9 mouse cellular contexts compared by ENCODE assay signal in the genomic region with DNA sequence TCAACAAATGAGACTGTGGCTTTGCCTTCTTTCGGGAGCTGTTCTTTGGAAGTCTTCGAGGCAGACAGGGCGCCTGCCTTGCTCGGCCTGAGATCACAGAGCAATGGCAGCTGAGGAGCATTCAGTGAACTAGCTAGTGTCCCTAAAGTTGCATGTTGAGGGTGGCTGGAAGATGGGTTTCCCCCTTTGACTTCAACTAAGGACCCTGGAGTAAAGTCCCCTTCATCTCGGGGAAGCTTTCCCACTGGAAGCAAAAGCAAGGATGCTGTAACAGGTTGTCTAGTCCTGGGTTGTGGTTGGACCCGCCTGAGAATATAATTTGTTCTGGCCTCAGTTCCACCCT.
A peak's percentile ranks its signal among the peaks of the same experiment; 100 is the strongest.
DNase-seq lines count a peak whose midpoint lies in the region; ATAC-seq lines count a peak whose summit lies in the region.
"Had no signal": no experiment of that assay in that cellular context is flagged by ENCODE, and none has a peak within 500 bp of the region (broad histone marks: within the 10 kb centered on the region; RNA-seq: fewer than 3 reads in every experiment).

No protein-coding gene starts in this region.

- peaks cover 26% of the 10 kb centered on the region for H3K27me3 ChIP-seq in liver, embryonic 11.5 days (replicated peaks; ENCODE audit: control insufficient read depth, insufficient read depth, low read length)
- peaks cover 34% of the 10 kb centered on the region for H3K27me3 ChIP-seq in forebrain, embryonic 10.5 days (ENCODE audit: poor library complexity, severe bottlenecking)
- peaks cover 19% of the 10 kb centered on the region for H3K27me3 ChIP-seq in intestine, embryonic 15.5 days (replicated peaks)
- peaks cover 21% of the 10 kb centered on the region for H3K27me3 ChIP-seq in neural tube, embryonic 13.5 days

- peak overlapping the region; percentile 82 for H3K4me2 ChIP-seq in liver, embryonic 11.5 days
- peak overlapping the region; percentile 99 for H3K4me2 ChIP-seq in intestine, embryonic 15.5 days (replicated peaks)
- peak overlapping the region; percentile 99 for H3K4me2 ChIP-seq in neural tube, embryonic 13.5 days

- peaks cover 3% of the 10 kb centered on the region; the same call in 1 of the 2 replicates for H3K4me1 ChIP-seq in liver, embryonic 11.5 days (replicated peaks; ENCODE audit: control insufficient read depth, insufficient read depth, low read length)
- H3K4me1 ChIP-seq in forebrain, embryonic 10.5 days: peaks cover 41% of the 10 kb centered on the region
- H3K4me1 ChIP-seq in intestine, embryonic 15.5 days (replicated peaks): peaks cover 2% of the 10 kb centered on the region; the same call in 1 of the 2 replicates
- H3K4me1 ChIP-seq in neural tube, embryonic 13.5 days (replicated peaks): peaks cover 23% of the 10 kb centered on the region

- H3K9me3 ChIP-seq in liver, embryonic 11.5 days (ENCODE audit: control insufficient read depth, low read length): no peaks in the 10 kb centered on the region
- no peaks in the 10 kb centered on the region; the same call in 1 of the 2 replicates for H3K9me3 ChIP-seq in forebrain, embryonic 10.5 days
- H3K9me3 ChIP-seq in intestine, embryonic 15.5 days: no peaks in the 10 kb centered on the region
- no peaks in the 10 kb centered on the region for H3K9me3 ChIP-seq in neural tube, embryonic 13.5 days

- ATAC-seq in liver, embryonic 11.5 days (replicated peaks; ENCODE audit: low FRiP score): no peak
- ATAC-seq in intestine, embryonic 15.5 days: no peak
- no peak for ATAC-seq in neural tube, embryonic 13.5 days (ENCODE audit: low read depth)

- H3K36me3 ChIP-seq in liver, embryonic 11.5 days (ENCODE audit: control insufficient read depth, insufficient read depth, low read length): no peaks in the 10 kb centered on the region
- no peaks in the 10 kb centered on the region for H3K36me3 ChIP-seq in forebrain, embryonic 10.5 days (replicated peaks)
- no peaks in the 10 kb centered on the region for H3K36me3 ChIP-seq in intestine, embryonic 15.5 days
- no peaks in the 10 kb centered on the region for H3K36me3 ChIP-seq in neural tube, embryonic 13.5 days

- 18% methylated on average over 6 of the region's 6 CpGs for WGBS in liver, embryonic 11.5 days
- 10% methylated on average over 6 of the region's 6 CpGs for WGBS in forebrain, embryonic 10.5 days
- WGBS in intestine, embryonic 15.5 days: 15% methylated on average over 6 of the region's 6 CpGs
- 19% methylated on average over 6 of the region's 6 CpGs for WGBS in neural tube, embryonic 13.5 days

- H3K4me3 ChIP-seq in liver, embryonic 11.5 days (ENCODE audit: low read depth, low read length): peak overlapping the region; percentile 55
- H3K4me3 ChIP-seq in forebrain, embryonic 10.5 days: peak overlapping the region; percentile 78
- H3K4me3 ChIP-seq in intestine, embryonic 15.5 days (replicated peaks): peak overlapping the region; percentile 59
- H3K4me3 ChIP-seq in neural tube, embryonic 13.5 days: peak overlapping the region; percentile 57

- no peak overlapping the region for H3K9ac ChIP-seq in liver, embryonic 11.5 days (ENCODE audit: low read depth, low read length)
- peak overlapping the region; percentile 46; the same call in 1 of the 2 replicates for H3K9ac ChIP-seq in intestine, embryonic 15.5 days
- peak overlapping the region; percentile 79; the same call in 1 of the 2 replicates for H3K9ac ChIP-seq in neural tube, embryonic 13.5 days

- DNase-seq in liver, embryonic 11.5 days (ENCODE audit: low spot score): no peak
- no peak for DNase-seq in liver
- no peak for DNase-seq in forebrain, embryonic 10.5 days (ENCODE audit: extremely low spot score, low spot score)
- DNase-seq in ovary, adult 18-20 months (ENCODE audit: low spot score): no peak
- DNase-seq in urinary bladder, postnatal 36 days (ENCODE audit: low spot score in 2 of 2): no peak
- no peak for DNase-seq in layer of hippocampus, adult 8-10 months (ENCODE audit: low spot score in 2 of 2)
- DNase-seq: thymus, postnatal 14 days had no signal

- no peak overlapping the region for H3K27ac ChIP-seq in liver, embryonic 11.5 days (ENCODE audit: low read depth, low read length)
- peak overlapping the region; percentile 83 for H3K27ac ChIP-seq in forebrain, embryonic 10.5 days
- H3K27ac ChIP-seq in intestine, embryonic 15.5 days: no peak overlapping the region
- no peak overlapping the region for H3K27ac ChIP-seq in neural tube, embryonic 13.5 days (replicated peaks)
